Mouse (Mus musculus): ENCODE data around the gene Ralb.

The Ralb gene

DNA sequence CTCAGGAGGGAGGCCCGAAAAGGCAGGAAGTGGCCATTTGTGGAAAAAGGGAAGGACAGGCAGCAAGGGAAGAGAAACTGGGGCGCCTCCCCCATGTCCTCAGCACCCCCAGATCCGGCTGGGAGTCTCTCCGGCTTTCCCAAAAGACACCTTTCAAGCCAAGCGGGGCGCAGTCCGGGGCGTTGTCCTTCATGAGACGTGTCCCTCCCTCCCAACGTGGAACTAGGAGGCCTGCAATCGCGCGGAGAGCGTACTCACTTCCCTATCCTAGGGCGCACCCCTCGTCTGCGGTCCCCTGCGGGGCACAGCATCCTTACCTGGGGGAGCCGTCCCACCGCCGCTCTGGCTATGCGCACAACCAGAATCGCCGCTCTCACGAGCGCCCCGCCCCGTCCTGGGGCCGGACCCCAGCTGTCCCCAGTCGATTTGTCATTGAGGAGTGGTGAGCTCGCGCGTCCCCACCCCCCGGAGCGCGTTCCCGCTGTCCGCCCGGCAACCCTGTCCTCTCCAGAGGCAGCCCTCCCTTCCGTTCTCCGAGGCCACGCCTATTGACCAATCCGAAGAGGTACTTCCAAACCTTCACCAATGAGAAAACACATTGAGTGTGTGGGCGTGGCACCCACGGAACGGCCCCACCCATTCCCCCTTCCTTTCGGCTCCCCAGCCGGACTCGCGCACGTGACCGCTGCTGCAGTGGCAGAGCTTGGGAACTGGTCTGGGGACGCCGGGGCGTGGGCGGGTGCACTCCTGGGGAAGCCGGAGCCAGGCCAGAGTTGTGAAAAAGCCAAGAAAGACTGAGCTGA, at the start of gene Ralb:
Gene Ralb, minus strand, starts transcription at position 535 of the 803 bp plus-strand sequence.
- peak; percentile 95 to 97 for DNase-seq

DNA sequence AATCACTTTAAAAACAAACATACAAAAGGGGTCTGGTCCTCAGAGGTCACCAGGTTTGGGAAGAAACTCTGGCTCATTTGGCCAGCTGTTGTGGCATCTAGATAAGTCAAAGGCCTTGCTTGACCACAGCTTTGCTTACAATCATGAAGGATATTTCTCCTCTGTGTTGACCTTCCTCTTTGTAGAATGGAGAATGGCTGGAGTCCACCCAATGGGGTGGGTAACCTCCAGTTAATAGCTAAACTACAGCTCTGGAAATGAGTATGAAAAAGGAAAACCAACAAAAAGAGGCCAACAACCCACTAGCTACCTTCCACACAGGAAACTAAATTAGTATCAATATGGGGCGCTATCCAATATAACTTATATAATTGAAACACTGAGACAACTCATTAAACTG, 47.1 kb upstream of the Ralb start:
- DNase-seq = no peak

GRCm38 (mm10) chr1:119550064-119550463, 45.5 kb upstream of the Ralb start:
- no peak for DNase-seq

DNA sequence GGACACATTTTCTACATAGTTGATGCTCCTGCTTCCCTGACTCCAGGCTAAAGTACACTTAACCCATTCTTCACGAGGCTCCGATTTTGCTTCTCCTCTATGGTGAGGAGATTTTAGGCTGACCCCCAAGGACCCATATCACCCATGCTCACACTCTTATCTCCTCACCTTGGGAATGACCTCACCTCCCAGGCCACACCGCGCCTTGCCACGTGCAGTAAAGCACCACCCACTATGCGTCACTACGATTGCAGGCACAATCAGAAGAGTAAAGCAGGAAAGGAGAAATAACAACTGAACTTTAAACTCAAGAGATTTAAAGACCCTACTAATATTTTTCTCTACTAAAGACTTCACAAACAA, 44.7 kb upstream of the Ralb start:
- no peak for DNase-seq

DNA sequence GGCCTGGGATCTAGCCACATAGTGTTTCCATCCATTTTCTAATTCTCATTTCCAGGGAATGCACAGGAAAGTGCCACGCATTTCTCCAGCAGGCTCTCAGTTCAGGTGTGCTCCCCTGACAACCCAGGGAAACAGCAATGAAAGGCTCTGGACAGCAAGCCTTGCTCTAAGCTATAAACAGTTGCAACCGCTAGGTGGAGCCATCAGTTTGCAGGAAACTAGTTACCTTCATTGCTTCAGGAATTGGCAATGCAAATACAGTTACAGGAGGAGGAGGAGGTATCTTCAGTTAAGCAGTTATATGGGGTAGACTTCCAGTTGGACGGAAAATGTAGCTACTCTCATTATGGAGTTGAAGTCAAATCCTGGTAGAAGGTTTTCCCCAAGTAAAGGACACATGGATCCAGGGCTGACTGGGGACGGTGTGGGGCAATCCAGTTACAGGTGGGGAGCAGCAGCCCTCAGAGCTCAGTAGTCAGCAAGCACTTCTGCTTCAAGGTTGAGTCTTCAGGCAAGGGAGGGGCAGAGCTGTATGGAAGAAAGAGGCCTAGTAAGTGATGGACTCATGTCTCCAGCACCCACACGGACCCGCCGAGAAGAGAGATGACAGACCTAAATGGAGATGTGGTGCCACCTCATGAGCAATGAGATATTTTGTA, 44.2 kb upstream of the Ralb start:
- no peak for DNase-seq

DNA sequence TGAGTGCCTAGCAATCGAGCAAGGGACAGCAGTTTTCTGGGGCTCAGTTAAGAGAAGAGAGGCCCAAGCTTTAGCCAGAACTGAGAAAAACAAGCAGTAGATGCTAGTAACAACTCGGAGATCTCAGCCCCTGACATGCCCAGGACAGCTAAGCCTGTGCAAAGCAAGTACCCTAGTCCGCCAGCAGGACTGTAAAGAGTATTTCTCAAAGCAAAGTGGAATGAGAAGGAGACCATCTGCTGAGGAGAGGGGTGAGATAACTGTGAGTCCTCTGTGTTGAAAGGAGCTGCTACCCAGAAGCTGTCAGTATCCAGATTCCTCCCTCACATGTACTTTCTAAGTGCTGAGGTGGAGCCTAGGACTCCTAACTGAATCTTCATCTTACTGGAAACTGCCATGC, 41.9 kb upstream of the Ralb start:
- no peak for DNase-seq

- DNase-seq = no peak
These were observed 41.1 kb upstream of the Ralb start for GRCm38 (mm10) chr1:119545671-119546070.

DNA sequence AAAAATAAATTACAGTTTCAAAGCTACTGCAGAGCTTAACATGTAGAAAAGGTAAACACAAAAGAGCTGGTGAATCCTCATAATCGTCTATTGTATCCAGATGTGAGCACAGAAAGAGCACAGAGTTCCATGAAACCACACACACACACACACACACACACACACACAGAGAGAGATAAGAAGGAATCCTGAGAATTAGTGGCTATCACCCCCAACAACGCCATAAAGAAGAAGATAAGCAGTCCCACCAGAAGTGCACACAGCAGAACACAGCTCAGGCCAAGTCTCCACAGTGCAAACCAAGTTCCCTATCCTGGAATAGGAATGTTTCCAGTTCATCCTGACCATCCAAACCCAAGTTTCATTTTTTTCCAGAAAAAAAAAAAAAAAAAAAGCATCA, 40.6 kb upstream of the Ralb start:
- no peak for DNase-seq

DNA sequence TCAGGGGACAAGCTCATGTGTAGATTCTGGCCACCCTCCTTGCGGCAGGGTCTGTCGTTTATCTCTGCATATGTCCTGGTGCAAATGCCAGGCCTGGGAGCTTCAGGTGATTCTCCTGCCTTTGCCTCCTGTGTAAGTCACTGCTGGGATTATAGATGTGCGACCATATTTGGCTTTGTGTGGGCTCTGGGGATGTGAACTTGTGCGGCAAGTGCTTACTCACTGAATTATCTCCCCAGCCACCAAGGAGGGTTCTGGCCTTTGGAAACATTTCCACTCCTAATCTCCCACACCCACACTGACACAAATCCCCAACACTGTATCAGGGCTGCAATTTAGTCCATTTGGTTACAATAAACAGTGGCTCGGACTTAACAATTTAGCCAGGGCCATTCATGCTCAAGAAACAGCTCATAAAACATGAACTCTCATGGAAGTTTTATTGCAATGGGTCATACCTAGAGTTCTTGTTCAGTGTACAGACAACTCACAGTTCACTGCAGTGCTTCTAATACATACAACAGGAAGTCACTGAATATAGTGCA, 40.1 kb upstream of the Ralb start:
- DNase-seq = no peak

DNA sequence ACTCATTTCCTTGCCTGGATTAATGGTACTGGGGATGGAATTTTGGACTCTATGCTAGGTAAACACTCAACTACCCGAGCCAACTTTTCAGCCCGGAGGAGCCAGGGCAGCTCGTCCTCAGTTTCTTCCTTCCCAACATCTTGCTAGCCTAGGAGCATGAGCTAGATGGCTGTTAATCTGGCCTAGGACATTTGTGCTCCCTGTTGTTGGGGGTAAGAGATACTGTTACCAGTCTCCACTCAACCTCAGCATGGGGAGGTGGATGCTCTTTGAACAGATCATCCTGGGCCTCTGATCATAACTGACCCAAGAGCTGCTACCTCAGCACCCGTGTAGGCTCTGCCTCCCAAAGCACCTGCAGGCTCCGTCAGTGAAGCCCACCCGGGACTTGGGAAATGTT, 38.7 kb upstream of the Ralb start:
- DNase-seq = no peak

GRCm38 (mm10) chr1:119541570-119541969, 37.0 kb upstream of the Ralb start:
- DNase-seq = no peak

DNA sequence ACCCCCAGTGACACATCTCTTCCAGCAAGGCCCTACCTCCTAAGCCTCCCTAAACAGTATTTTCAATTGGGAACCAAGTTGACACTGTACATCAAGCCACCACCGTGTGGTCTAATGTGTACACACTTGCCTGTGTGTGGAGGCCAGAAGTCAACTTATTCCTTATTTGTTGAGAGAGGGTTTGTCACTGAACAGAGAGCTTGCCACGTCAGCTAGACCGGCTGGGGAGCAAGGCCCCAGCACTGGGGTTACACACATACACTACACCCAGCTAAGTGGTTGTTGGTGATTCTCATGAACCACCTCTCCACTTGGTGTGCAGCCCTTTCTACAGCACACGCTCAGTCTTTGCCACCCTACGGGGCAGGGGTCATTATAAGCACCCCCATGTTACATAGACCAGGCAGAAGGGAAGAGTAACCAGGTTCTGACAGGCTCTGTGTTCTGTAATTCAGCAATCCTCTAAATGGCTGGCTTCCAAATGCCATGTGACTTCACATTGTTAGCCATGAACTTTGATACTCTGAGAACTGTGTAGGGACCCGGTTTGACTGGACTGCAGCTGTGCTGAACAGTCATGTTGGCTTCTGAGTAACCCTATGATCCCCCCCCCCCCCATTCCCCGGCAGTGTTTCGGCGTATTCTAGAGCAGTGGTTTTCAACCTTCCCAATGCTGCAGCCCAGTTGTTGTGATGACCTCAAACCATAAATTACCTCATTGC, 36.4 kb upstream of the Ralb start:
- no peak for DNase-seq

- no peak for DNase-seq
These were observed 34.7 kb upstream of the Ralb start for GRCm38 (mm10) chr1:119539252-119539651.

DNA sequence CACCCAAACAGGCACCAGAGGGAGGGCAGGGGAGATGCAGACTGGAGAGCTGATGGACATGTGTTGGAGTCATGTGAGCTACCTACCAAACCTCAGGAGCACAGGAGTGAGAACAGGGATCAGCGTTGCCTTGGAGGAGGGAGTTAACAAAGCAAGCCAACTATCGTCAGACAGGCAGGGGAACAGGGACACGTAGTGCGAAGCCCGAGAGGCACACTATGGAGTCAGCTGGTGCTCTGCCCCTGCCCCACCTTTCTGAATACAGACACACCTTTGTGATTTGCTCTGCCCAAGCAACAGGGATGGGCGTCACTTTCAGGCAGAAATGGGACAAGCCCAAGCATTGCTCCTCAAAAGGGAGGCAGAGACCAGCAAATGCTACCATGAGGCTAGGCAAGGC, 33.1 kb upstream of the Ralb start:
- no peak for DNase-seq

GRCm38 (mm10) chr1:119536122-119536521, 31.5 kb upstream of the Ralb start:
- DNase-seq = no peak

GRCm38 (mm10) chr1:119534341-119534740, 29.7 kb upstream of the Ralb start:
- DNase-seq = no peak

- no peak for DNase-seq
These were observed 28.7 kb upstream of the Ralb start for GRCm38 (mm10) chr1:119533093-119533805.

GRCm38 (mm10) chr1:119532165-119532564, 27.6 kb upstream of the Ralb start:
- no peak for DNase-seq

DNA sequence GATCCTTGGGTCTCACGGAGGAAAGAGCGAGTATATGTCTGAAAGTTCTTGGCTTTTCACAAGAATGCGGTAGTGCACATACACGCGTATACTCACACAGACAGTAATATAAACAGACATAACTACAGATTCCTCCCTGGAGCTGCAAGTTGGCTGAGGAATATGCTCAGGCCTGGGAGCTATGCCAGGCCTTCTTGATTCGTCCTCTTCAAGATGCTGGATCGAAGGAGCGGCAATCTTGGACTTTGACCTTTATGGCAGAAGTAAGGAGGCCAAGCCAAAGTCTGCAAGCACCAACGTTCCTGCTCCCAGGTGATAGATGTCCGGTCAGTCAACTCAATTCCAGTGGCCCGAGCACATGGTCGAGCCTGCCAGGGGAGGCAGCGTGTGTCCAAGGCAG, 26.3 kb upstream of the Ralb start:
- DNase-seq = no peak

- DNase-seq = peak; percentile 89 to 90
These were observed 21.3 kb upstream of the Ralb start, which contains the start of gene Tmem185b for GRCm38 (mm10) chr1:119525689-119526591. Gene Tmem185b (plus strand): TSS chr1:119526160.

- no peak for DNase-seq
These were observed 20.4 kb upstream of the Ralb start for GRCm38 (mm10) chr1:119525004-119525444.

DNA sequence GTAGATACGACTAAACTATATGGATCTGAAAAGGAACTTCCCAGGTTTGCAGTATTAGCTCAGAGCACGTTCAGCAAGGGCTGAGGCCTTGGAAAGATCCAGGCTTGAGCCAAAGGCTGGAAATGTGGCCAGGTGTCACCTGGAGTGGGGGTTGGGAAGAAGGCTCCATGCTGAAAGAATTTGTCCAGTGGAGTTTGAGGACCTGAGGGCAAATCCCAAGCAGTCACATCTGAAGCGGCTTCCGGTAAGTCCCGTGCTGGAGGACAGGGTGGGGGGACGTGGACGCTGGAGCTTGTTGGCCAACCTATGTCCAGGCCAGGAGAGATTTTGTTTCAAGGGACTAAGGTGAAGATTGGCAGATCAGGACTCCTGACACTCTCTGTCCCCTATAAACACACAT, 19.2 kb upstream of the Ralb start:
- DNase-seq = no peak

All from thymus, adult 18-20 months (tissue).